Mouse (Mus musculus) thymus, adult 2 months (tissue): ENCODE measurements around the gene Arap1.

ENCODE experiments used
- CTCF ChIP-seq: fragments of 200-500 bp; IDR thresholded peaks from 2 replicates; pipeline ENCODE4 v1.5.1; 2012; ENCODE audit warnings: mild to moderate bottlenecking, control low read depth, low read length, moderate library complexity, borderline replicate concordance; ENCODE audit not compliant: control insufficient read depth, poor library complexity, insufficient read depth; ENCODE audit errors: extremely low read depth
- POLR2A ChIP-seq: fragments of 200-500 bp; IDR thresholded peaks from 2 replicates; pipeline ENCODE4 v1.6.1; 2012; ENCODE audit warnings: mild to moderate bottlenecking, low read length, control low read depth, moderate library complexity; ENCODE audit not compliant: control insufficient read depth, poor library complexity, insufficient read depth; ENCODE audit errors: extremely low read depth

GRCm38 (mm10) chr7:101320399-101321217 lies 27.3 kb upstream of the Arap1 start:
- TF ChIP-seq CTCF (no peak), POLR2A (no peak)
